Mouse (Mus musculus): ENCODE measurements around the gene Tnp2.
"Not testable (repeated sequence)": the region's sequence is repeated elsewhere in the genome, so short reads cannot be mapped to it uniquely, and the experiment has no call there.

The Tnp2 gene

DNA sequence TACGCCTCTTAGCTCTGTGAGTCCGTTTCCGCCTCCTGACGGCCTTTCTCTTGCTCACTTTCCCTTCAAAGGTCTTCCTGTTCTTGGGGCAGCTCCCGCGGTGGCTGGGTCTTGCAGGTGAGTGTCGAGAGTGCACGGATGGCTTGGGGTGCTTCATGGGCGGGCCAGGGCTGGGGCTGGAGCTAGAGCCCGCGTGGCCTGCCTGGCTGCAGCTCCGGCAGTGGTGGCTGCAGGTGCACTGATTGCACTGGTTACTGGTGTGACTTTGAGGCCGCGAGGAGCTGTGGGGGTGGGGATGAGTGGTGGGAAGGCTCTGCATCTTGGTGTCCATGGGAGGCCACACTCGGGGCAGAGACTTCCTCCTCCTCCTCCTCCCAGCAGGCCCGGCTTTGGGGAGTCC lies at the start of gene Tnp2:
TSS of gene Tnp2 (minus strand) at position 390 of the 400 bp plus-strand sequence.
- DNase-seq (ENCODE audit: inconsistent age in 2 of 2, low spot score in 1 of 2) = no peak

DNA sequence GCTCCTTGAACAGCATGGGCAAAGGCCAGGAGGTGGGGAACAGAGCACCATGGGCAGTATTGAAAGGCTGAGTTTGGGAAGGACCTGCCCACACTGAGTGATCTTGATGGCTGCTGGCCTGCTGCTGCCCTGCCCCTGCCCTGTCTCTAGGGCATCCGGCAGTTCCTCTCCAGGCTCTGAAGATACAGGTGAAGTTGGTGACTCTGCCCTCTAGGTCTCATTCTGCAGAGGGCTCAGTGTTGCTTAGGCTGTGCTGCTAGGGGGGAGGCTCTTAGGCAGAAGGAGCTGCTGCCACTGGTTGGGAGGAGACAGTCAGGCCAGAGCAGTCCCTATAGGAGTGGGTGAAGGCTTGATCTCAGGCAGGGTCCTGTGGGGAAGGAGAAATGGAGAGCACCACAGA lies 49.4 kb upstream of the Tnp2 start:
- no peak for DNase-seq (ENCODE audit: inconsistent age in 2 of 2, low spot score in 1 of 2)

DNA sequence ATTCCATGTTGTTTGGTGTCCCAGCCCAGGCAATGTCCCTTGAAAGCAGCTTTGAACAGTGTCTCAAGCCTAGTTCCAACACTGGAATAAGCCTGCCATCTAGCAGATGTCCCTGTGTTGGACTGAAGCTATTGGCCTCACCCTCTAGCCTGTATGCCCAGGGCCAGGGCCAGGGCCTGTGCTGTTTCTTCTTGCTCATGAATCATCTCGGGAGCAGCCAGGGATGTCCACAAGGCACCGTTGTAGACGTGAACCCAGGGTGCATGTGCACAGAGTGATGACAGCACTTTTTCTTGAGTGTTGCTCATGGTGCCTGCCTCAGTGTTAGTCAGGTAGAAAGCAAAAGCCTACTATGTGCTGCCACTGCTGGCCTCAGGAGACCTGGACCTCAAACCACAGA lies 48.8 kb upstream of the Tnp2 start:
- DNase-seq (ENCODE audit: inconsistent age in 2 of 2, low spot score in 1 of 2) = peak in 1 of 2 experiments; percentile 61

DNA sequence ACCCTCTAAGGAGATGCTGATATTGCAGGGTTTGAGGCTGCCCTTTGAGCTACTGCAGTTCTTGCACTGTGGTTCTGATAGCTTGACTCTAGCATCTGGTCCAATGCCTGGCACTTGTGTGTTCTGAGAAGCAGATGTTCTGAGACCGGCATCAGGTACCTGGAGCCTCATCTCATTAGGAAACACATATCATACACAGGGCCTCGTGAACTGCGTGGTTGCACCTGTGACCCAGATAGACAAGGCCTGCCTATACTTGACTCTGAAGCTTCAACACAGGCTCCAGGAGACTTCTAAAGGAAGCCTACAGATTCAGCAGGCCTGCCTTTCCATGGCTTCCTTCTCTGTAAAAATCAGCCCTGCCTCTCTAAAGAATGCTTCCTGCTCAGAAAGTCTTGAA lies 47.9 kb upstream of the Tnp2 start:
- peak in 1 of 2 experiments; percentile 17 for DNase-seq (ENCODE audit: inconsistent age in 2 of 2, low spot score in 1 of 2)

DNA sequence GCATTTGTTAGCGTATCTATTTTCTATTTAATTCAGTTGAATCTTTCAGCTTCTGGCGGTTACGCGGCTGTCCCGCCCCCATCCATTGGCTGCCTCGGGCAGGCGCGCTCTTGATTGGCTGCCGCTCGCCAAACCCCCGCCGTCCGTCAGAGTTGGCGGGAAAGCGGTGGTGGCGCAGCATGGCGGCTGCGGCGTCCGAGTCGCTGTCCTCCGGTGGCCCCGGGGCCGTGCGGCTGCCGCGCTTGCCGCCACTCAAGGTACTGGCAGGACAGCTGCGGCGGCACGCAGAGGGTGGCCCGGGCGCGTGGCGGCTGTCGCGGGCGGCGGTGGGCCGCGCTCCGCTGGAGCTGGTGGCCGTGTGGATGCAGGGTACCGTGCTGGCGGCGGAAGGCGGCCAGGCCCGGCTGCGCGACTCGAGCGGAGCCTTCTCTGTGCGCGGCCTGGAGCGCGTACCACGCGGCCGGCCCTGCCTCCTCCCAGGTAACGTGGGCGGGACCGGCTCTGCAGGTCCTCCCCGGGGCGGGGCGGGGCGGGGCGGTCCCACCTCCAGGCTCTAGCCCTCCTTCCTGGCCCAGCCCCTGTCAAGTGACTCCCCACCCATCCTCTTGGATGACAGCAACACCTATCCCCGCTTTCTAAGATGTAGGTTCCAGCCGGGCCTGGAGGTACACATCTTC lies 46.6 kb upstream of the Tnp2 start, which contains the start of gene Rmi2:
TSS of gene Rmi2 (plus strand) at position 149 of the 677 bp plus-strand sequence.
- DNase-seq (ENCODE audit: inconsistent age in 2 of 2, low spot score in 1 of 2) = peak; percentile 88 to 94

DNA sequence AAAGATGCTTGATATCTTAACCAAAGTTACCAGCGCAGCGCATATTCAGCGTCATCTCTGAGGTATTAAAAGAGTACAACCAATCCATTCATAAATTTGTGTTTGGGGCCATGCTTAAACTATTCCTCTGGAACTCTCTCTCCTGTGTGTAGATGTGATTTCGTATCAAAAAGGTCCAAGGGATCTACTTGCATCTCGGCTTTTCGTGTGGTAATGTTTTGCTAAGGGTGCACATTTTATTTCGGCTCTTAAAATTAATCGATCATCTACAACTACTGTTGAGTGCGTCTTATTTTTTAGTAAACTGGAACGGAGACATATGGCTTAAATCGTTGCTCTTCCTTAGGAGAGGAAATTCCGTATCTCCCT lies 46.1 kb upstream of the Tnp2 start:
- no peak for DNase-seq (ENCODE audit: inconsistent age in 2 of 2, low spot score in 1 of 2)

DNA sequence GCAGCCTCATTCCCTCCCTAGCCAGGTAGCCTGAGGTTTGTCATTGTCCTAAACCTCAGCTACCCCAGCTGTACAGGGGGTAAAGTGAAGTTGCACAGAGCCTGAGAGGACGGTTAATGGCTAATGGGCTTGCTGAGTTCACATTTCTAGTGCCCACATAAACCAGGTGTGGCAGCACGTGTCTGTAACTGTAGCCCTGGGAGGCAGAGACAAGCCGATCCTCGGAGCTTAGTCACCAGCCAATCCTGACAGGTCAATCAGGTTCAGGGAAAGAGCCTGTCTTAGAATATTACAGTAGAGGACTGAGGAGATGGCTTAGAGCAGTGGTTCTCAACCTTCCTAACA lies 40.0 kb upstream of the Tnp2 start:
- DNase-seq (ENCODE audit: inconsistent age in 2 of 2, low spot score in 1 of 2) = no peak

DNA sequence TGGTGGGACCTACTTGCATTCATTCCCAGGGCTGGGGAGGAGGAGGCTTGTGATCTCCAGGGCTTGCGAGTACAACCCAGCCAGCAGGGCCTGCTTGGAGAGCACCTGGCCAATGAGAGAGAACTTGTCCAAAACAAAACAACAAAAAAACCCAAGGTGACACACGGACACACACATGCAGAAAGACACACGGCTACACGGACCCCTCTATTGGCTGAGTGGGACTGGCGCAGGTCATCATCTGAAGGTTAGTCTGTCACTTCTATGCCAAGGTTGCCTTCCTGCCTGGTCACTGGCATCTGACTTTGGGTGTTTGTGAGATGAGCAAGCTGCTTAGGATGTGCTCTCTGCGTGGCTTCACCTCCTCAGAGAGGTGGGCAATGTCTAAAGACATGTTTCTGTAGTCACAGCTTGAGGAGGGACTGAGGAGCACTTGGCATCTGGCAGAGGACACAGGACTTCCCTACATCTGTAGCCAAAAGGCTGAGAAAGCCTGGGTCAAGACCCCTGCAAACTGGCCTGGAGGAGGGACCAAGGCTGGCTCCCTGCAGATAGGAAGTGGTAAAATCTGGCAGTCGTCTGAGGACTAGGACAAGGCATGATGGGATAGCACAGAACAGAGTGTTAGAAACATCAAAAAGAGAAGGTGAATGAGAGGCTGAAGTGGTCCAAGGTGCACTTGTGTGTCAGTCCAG lies 39.5 kb upstream of the Tnp2 start:
- DNase-seq (ENCODE audit: inconsistent age in 2 of 2, low spot score in 1 of 2) = no peak

DNA sequence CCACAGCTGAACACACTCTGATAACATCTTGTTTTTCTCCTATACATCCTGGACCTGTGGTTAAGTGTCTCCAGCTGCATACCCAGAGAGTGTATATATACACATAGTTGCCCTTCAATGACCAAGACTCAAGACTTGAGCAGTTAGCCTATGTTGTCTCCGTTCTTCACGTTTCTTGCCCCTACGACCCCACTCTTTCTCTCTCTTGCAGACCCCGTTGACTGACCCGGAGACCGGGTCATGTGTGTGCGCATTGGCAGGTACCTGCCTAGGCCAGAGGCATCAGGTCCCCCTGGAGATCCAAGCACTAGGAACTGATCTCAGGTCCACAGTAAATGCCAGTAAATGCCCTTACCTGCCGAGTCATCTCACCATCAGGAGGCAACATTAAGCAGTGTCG lies 38.8 kb upstream of the Tnp2 start:
- no peak for DNase-seq (ENCODE audit: inconsistent age in 2 of 2, low spot score in 1 of 2)

DNA sequence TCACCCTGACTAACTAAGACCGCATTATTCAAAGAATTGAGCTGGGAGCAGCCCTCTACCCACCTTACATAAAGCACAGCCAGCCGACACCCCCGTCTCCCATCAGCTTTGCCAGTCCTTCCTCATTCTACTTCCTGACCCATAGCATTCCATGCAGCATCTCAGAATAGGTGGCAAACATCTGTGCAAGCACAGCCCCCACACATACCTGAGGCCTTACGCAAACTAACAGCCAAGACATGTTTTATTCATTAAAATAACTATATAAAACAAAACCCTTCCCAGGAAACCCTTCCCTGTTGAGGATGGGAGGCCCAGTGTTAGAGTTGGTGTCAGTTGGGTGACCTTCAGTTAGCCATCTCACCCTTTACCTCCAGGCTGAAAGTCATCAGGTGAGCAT lies 37.4 kb upstream of the Tnp2 start:
- no peak for DNase-seq (ENCODE audit: inconsistent age in 2 of 2, low spot score in 1 of 2)

DNA sequence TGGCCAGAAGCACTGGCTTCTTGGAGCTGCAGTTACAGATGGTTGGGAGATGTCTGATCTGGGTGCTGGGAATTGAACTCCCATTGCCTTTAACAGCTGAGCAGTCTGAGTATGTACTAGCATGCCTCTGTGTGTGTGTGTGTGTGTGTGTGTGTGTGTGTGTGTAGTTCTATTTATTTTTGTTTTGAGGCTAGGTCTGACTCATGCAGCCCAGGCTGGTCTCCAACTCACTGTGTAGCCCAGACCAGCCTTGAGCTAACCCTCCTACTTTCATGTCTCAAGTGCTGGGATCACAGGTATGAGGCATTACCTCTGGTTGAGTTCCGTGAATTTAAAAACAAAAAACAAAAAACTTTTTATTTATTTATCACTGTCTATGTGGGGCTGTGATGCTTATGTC lies 36.1 kb upstream of the Tnp2 start:
- DNase-seq (ENCODE audit: inconsistent age in 2 of 2, low spot score in 1 of 2) = no peak

DNA sequence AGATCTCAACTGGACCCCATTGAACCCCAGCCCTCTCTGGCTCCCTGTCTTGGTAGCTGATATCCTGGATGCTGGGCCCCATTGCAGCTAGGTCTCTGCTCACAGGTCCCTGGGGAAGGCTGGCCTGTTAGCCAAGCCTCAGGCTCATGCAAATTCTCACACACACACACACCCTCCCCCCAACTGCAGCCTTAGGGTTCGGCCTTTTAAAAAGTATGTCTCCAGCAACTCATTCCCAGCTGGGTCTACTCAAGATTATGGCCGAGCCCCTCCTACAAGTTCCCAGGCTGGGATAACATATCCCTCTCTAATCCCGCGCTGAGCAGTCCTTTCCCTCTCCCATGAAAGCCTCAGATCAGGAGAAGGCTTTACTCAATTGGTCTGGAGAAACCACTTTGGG lies 32.9 kb upstream of the Tnp2 start:
- no peak for DNase-seq (ENCODE audit: inconsistent age in 2 of 2, low spot score in 1 of 2)

DNA sequence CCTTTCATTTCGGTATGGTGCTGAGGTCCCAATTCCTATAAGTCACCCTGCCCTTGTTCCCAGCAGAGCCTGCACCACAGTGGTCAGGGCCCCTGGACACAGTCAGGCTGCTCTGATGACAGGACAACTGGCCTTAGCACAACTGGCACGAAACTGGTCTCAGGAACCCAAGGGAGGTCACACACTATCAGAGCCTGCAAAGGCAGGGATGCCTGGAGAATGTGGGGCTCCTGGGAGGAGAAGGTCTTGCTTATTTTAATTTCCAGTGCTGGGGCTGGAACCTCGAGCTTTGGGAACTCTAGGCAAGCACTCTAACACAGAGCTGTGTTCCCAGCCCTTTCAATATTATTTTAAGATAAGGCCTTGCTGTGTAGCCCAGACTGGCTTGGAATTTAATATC lies 31.5 kb upstream of the Tnp2 start:
- no peak for DNase-seq (ENCODE audit: inconsistent age in 2 of 2, low spot score in 1 of 2)

DNA sequence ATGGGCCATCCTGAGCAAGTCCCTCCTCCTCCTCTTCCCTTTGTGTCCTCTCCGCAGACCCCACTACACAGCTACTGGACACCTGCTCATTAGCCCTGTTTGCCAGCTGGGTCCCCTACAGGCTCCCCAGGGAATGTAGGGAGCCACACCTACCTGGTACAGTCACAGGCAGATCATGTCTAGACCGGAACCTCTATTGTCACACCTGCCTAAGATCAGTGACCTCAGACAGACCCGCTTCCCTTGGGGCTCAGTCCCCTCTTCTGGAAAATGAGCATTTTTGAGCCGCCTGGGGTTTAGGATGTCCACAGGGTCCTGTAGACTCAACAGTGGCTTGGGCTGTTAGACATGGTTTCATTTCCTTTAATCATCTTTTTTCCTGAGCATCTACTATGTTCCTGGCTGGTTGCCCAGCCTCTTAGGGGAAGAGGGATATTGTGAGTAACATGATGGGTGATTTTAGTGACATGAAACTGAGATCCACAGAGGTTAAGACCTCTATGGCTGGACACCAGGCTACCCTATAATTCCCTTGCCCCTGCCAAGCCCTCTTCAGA lies 30.2 kb upstream of the Tnp2 start:
- no peak for DNase-seq (ENCODE audit: inconsistent age in 2 of 2, low spot score in 1 of 2)

DNA sequence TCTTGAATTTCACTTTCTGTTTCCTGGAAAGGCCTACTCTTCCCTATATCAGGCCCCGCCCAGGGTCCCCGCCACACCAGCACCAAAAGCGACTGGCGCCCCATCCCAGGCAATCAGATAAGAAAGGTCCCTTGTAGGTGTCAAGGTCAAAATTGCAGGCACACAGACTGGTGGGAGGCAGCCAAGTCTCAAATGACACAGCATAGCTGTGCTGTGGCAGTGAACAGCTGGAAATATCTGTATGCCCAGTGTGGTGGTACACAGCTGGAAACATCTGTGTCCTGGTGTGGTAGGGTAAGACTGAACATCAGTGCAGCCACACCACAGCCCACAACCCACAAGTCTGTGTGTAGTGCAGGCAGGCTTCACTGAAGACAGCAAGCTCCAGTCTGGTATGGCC lies 26.4 kb upstream of the Tnp2 start:
- DNase-seq (ENCODE audit: inconsistent age in 2 of 2, low spot score in 1 of 2) = peak; percentile 41 to 77

DNA sequence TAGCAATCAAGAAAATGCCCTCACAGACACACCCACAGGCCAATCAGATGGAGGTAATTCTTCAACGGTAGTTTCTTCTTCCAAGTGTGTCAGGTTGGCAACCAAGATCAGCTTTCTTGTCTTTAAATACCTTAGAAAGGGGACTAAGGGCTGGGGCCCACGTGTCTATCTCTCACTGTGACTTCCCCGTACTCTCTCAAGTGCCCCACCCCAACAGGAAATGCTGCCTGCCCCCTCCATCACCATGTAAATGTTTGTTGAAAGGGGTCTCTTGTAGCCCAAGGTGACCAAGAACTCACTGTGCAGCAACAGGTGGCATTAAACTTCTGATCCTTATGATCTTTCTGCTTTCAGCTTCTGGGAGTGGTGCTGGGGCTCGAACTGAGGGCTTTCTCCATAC lies 25.3 kb upstream of the Tnp2 start:
- DNase-seq (ENCODE audit: inconsistent age in 2 of 2, low spot score in 1 of 2) = no peak

DNA sequence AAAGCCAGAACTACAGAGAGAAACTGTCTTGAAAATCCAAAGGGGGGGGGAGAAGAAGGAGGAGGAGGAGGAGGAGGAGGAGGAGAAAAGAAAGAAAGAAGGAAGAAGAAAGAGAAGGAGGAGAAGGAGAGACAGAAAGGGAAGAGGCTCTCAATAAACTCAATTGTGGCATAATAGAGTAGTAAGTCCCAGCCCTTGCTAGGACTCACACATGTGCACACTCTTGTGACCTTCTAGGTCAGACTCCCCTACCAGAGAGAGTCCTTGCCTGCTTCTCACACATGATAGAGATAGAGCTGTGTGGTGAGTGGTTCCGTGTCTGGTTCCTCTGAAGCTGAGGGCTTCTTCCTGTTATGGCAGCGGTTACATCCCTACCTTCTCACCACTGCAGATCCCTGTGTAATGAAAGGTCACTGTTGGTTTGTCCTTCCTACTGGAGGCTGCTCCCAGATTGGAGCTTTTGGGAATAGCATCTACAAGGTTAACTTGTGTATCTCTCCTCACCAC lies 24.5 kb upstream of the Tnp2 start, which contains the start of gene Gm11172:
TSS of gene Gm11172 (plus strand) at position 51 of the 507 bp plus-strand sequence.
- DNase-seq (ENCODE audit: inconsistent age in 2 of 2, low spot score in 1 of 2) = no peak

DNA sequence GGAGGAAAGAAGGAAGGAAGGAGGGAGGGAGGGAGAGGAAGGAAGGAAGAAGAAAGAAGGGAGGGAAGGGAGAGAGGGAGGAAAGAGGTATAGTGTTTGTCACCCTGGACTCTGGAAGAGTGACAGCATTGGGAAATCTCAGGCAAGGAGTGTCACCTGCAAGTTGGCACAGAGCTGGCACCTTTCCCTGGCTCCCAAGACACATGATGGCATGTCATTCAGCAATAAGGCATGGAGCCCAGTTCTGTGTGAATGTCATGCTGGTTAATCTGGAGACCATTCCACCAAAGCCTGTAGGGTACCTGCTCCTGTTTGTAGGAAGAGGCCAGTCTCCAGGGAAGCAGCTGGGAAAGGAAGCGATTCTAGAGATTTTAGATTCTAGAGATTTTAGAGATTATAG lies 21.9 kb upstream of the Tnp2 start:
- no peak for DNase-seq (ENCODE audit: inconsistent age in 2 of 2, low spot score in 1 of 2)

DNA sequence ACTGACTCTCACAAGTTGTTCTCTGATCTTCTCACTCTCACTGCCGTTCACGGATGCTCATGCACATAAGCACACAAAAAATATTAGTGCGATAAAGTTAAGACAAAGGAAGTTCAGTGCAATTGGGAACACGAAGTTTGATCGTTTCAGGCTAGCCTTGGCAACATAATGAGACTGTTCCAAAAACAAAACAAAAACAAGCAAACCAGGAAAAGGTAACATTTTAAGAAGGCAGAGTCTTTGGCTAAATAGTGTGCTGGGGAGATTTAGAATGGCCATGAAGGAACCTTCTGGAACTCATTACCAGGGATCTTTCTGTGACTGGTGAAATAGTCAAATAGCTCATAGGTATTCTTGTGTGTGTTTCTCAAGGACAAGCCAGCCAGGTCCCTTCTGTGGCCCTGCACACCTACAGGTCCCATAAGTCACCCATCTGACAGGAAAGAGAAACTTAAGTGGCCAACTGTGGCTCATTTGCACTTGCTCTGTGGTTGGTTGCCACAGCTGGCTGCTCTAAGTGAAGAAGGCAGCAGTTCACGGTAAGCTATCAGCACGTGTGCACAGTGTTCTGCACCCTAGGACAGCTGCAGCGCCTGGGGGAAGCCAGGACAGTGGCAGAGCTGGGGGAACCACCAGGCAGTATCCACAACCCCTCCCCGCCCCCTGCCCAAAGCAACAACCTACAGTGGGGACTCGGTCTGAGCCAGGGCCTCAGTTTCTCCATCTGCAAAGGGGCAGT lies 17.5 kb upstream of the Tnp2 start, which contains the start of gene Prm1:
TSS of gene Prm1 (minus strand) at position 51 of the 739 bp plus-strand sequence.
- no peak for DNase-seq (ENCODE audit: inconsistent age in 2 of 2, low spot score in 1 of 2)

DNA sequence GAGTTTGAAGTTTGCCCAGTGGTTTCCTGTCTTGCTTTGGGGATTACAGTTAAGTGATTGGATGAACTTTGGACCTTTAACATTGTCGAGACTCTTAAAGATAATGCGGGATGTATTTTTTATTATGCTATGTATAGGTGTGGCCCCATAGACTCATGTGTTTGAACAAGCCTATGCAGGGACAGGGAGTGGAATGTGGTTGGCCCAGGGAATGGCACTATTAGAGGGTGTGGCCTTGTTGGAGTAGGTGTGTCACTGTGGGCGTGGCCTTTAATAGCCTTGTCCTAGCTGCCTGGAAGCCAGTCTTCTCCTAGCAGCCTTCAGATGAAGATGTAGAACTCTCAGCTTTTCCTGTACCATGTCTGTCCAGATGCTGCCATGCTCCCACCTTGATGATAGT lies 14.0 kb upstream of the Tnp2 start:
- not testable (repeated sequence) for DNase-seq (ENCODE audit: inconsistent age in 2 of 2, low spot score in 1 of 2)

DNA sequence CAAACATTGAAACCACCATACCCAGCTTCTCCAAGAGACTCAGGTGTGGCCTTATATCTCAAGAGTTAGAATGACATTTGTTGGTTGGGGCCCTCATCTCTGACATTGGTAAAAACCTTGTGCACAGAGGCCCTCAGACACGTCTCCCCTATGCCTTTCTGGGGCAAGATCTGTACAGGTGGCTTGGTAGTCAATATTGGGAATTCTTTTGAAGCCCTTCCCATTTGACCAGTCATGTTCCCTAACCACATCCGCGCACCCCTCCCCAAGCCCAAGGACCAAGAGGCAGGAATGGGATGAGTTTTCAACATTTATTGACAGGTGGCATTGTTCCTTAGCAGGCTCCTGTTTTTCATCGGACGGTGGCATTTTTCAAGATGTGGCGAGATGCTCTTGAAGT lies 7.6 kb upstream of the Tnp2 start, which contains the start of gene Prm2:
TSS of gene Prm2 (minus strand) at position 101 of the 400 bp plus-strand sequence.
- DNase-seq (ENCODE audit: inconsistent age in 2 of 2, low spot score in 1 of 2) = no peak

Data from adrenal gland, adult (tissue).